Mouse (Mus musculus): Measurements from ENCODE around the gene Zfp641. TPM values are rescaled to one million over a fixed set of nuclear protein-coding genes. Genes with fewer than 3 reads are reported as not detected.
A peak's percentile ranks its signal among the peaks of the same experiment; 100 is the strongest.

The Zfp641 gene
- 1 to 10 TPM; 6.1 to 6.3 TPM for total RNA-seq (2021)

DNA sequence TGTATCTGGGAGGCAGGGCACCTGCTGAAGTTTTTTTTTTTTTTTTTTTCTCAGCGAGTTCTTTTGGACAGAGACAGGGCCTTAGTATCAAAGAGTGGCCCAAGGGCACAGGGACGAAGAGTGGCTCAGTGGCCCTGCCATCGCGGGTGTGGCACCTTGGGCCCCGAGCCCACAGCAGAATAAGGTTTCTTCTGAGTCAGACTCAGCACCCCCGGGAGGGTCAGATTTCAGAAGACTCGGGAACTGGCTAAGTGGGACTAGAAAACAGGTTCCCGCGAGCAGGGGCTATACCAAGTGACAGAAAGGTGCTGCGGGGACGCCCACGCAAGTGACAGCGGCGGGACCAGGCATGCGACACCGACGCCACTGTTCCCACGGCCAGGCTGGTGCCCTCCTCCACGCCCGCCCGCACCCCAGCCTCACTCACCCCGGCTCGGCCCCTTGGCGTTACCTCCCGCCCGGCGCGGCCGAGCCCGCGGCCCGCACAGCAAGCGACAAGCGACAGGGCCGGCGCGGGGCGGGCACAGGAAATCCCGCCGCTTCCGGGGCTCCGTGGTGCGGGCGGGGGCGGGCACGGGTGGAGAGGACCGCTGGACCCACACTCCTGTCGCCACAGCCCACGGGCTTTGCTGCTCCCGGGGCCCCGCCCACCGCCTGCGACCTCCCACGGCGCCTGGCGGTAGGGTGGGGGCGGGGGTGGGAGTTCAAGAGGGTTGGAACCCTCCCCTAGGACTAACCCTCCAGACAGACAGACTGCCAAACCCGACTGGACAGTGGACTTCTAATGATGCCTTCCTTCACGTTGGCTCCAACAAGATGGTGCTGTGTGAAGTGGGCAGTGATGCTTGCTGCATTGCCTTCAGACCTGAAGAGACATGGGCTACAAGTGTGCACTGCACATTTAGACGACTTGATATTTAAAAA, at the start of gene Zfp641:
TSS of gene Zfp641 (minus strand) at position 534 of the 924 bp plus-strand sequence.
- peak; percentile 28 to 36 for DNase-seq

- no peak for DNase-seq
Observed at GRCm38 (mm10) chr15:98340887-98341286, 44.9 kb upstream of the Zfp641 start, which contains the start of gene Olfr284. Gene Olfr284 (minus strand): TSS chr15:98340987.

- DNase-seq, result no peak
Observed at GRCm38 (mm10) chr15:98317177-98317724, 21.3 kb upstream of the Zfp641 start, which contains the start of gene Olfr285. Gene Olfr285 (minus strand): TSS chr15:98317353.

DNA sequence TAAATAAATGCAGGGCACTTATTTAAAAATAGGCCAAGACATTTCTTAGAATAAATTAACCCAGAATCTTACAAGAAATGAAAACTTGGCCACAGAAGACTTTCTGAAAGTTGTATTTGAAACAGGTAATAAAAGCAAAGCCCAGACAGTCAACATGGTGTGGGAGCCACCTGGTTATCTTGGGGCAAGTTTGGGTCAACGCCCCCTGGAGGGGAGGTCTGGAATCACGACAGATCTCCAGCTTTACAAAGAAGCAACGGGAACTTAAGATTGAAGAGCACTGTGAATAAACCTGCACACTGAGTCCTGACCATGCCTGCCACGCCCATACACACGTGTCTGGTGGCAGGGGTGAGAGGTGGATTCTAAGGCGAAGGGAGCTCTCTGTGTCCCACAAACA, 19.7 kb upstream of the Zfp641 start:
- DNase-seq, result no peak

GRCm38 (mm10) chr15:98293651-98294050, 2.3 kb downstream of the Zfp641 start:
- no peak for DNase-seq

DNA sequence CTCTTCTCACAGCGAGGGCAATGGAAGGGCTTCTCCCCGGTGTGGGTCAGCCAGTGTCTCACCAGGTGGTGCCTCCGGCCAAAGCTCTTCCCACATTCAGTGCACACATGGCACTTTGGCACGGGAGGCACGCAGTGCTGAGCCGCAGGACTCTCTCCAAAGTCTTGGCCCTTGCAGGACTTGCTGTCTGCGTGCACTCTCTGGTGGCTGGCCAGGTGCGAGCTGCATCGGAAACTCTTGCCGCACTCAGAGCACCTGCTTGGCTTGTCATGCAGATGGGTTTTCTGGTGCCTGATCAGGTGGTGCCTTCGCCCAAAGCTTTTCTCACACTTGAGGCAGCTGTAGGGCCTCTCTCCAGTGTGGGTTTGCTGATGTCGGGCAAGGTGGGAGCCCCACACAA, 7.4 kb downstream of the Zfp641 start:
- DNase-seq, result no peak

DNA sequence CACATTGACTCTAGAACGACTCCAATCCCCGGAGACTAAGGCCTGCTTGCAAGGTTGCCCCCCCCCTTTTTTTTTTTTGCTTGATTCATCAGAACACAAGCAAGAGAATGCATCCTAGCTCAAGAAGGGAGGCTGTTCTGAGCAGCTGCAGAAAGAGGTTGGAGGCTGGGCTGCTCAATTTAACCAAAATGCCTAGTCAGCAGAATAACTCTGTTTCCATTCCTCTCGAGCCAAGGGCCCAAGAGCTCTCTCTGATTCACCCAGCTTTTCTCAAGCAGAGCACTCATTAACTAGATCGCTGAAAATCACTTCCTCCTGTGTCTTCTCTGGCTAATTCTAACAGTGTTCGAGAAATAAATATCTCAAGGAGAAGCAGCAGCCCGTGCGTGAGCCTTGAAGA, 9.5 kb downstream of the Zfp641 start:
- DNase-seq, result no peak

DNA sequence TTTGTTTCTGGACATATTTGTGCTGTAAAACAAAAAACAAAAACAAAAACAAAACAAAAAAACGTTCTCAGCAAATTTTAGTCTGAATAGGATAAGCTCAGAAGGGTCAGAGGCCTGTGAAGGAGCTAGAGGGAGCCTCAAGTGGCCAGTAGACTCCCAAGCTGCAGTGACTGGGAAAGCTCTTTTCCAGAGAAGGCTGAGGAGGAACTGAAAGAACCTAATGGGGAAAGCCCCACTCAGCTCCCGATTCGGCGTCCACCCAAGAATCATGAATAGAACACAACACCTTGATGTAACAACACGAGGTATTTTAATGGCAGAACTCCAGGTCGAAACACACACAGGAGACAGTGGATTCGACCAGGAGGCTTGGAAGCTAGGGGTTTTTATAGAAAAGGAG, 38.2 kb downstream of the Zfp641 start:
- DNase-seq, result no peak

- no peak for DNase-seq
Observed at GRCm38 (mm10) chr15:98257193-98257592, 38.8 kb downstream of the Zfp641 start, which contains the start of gene H1fnt. Gene H1fnt (minus strand): TSS chr15:98257293.

DNA sequence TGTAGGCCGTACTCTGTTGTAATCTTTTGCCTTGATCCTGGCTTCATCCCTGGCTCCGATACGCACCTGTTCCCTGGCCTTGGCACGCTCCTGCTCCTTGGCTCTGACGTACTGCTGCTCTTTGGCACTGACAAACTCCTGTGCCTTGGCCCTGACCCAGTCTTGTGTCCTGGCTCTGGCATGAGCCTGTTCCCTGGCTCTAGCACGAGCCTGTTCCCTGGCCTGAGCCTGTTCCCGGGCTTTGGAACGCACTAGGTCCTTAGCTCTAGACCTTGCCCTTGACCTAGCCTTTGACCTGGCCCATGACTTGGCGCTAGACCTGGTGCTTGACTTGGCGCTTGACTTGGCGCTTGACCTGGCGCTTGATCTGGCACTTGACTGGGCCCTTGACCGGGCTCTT, 39.7 kb downstream of the Zfp641 start:
- no peak for DNase-seq

Other genes with a start within 250 kb of the Zfp641 start
- 100 to 1,000 TPM; 305 to 384 TPM for gene Pfkm, start 203.6 kb downstream of the Zfp641 start, total RNA-seq (2021)
- gene Senp1, start 202.4 kb downstream of the Zfp641 start, total RNA-seq (2021), result 10 to 100 TPM; 12.3 to 14.2 TPM
- 10 to 100 TPM; 46.6 to 52.1 TPM for gene Asb8, start 130.5 kb downstream of the Zfp641 start, total RNA-seq (2021)
- gene Ccdc184, start 129.0 kb downstream of the Zfp641 start, total RNA-seq (2021), result 10 to 100 TPM; 11.1 to 11.6 TPM
- under 1 TPM; 0.18 to 0.40 TPM for gene Olfr288, start 100.6 kb downstream of the Zfp641 start, total RNA-seq (2021)
- not detected for gene Gm44579, start 75.2 kb downstream of the Zfp641 start, total RNA-seq (2021)
- 1 to 10 TPM; 3.9 to 4.2 TPM for gene Olfr287, start 75.1 kb downstream of the Zfp641 start, total RNA-seq (2021)
- not detected for gene Olfr286, start 61.7 kb downstream of the Zfp641 start, total RNA-seq (2021)
- not detected for gene H1fnt, start 38.9 kb downstream of the Zfp641 start, total RNA-seq (2021)
- not detected for gene Olfr285, start 21.2 kb upstream of the Zfp641 start, total RNA-seq (2021)
- gene Olfr284, start 44.8 kb upstream of the Zfp641 start, total RNA-seq (2021), result not detected
- not detected for gene Olfr283, start 84.8 kb upstream of the Zfp641 start, total RNA-seq (2021)
- gene Olfr282, start 135.1 kb upstream of the Zfp641 start, total RNA-seq (2021), result not detected
- gene Olfr281, start 156.4 kb upstream of the Zfp641 start, total RNA-seq (2021), result not detected
- gene OR5BS1P, start 173.7 kb upstream of the Zfp641 start, total RNA-seq (2021), result not detected
- not detected for gene Lalba, start 186.6 kb upstream of the Zfp641 start, total RNA-seq (2021)
- gene Olfr279, start 196.2 kb upstream of the Zfp641 start, total RNA-seq (2021), result not detected
- gene Kansl2, start 238.1 kb upstream of the Zfp641 start, total RNA-seq (2021), result 10 to 100 TPM; 62.6 to 64.2 TPM